Mouse (Mus musculus) neutrophil, adult 5-6 weeks (primary cell): ENCODE results near the gene Chrm2. TPM values are rescaled to one million over a fixed set of nuclear protein-coding genes. Genes with fewer than 3 reads are reported as not detected.

Source experiments
- ATAC-seq: fragments of 151-379, 151-347 bp; 2 replicates; pipeline ENCODE4 v1.8.0; 2017; ENCODE audit warnings: mild to moderate bottlenecking, moderate TSS enrichment; ENCODE audit not compliant: insufficient number of reproducible peaks, poor library complexity, low FRiP score, severe bottlenecking; ENCODE audit errors: extremely low read depth
- total RNA-seq: library from RNA; stranded (forward); fragments of 200-1000 nt; gene quantifications from 2 replicates; pipeline ENCODE4 v1.2.3, GENCODE M21; 2017

The Chrm2 gene
- total RNA-seq, 1 experiment from 2014 or later, result not detected

DNA sequence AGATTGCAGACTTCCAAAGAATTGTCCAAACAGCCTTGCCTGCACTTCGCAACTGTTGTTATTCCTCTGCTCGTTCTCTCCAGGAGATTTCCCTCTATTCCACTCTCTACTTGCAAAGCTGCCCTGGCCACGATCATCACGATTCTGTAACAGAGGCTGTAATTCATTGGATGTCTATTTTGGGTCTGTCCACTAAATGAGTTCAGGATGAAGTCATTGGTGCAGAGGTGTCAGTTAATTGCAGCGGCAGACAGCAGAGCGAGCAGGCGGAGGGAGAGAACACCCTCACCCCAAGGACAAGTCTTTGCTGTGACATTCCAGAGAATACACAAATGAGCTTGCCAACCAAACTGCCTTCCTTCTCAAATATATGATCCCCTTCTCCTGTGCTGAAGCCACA, 120.1 kb downstream of the Chrm2 start:
- ATAC-seq, result no peak

DNA sequence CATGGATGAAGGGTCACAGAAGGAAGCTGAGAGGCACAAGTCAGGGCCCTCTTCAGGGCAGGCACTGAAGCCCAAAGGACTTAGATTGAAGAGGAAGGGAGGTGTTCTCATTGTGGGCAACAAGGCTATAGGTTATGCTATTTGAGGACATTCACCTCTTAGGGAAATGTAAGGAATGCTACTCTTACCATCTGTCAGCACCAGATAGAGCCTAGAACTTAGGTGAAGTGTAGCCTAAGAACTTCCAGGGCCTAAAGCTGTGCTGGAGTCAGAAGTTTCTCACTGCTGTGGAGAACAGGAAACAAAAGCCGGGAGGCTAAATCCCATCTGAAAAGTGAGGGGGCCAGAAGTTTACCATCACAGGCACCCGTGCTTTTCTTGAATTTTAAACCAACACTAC, 120.6 kb downstream of the Chrm2 start:
- no peak for ATAC-seq

GRCm38 (mm10) chr6:36516508-36516907, 128.6 kb downstream of the Chrm2 start:
- ATAC-seq, result no peak

DNA sequence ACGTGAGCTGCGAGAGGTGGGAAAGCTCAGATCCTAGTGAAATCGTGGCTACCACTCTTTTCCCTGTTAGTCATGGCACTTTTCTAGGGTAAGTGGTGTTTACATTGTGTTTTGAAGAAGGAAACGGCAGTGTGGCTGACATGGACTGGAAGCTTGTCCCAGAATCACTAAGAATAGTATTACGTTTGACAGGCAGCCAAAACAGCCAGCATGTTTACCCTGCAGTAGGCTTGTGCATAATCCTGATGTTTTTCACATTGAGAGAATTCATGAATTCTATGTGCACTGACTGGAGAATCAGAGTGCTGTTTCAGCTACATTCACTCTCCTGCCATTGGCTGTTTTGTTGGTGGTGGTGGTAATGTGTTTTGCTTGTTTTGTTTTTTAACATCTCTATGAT, 129.4 kb downstream of the Chrm2 start:
- ATAC-seq, result no peak

GRCm38 (mm10) chr6:36523599-36523998, 135.7 kb downstream of the Chrm2 start:
- ATAC-seq, result no peak

DNA sequence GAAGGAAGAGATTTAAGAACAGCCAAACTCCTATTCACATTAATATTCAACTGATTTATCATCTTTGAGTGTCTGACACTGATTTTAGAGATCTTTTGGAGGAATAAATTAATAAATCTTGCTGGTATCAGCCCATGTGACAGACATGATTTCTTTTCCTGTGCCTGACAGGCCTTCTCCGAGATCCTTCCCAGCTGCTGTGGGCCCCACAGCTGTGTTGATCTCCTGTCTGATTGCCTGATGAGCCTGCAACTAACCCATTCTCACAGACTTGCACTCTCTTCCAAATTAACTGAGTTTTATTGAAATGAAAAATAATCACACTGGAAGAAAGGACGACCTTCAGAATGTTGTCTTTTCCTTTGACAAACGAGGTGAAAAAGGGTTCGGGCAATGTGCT, 140.6 kb downstream of the Chrm2 start:
- no peak for ATAC-seq

GRCm38 (mm10) chr6:36541247-36541646, 153.4 kb downstream of the Chrm2 start:
- ATAC-seq, result no peak

- ATAC-seq, result no peak
These were observed 179.0 kb downstream of the Chrm2 start for GRCm38 (mm10) chr6:36566886-36567285.
